Mouse (Mus musculus) MEL (cell line): Measurements from ENCODE around the gene Efna5. TPM values are rescaled to one million over a fixed set of nuclear protein-coding genes. Genes with fewer than 3 reads are reported as not detected.

Source experiments
- DNase-seq: peaks from one replicate; pipeline ENCODE4 v3.0.0; 2011; ENCODE audit warnings: low read depth, low spot score
- H3K27ac ChIP-seq: 2 replicates; pipeline ENCODE4 v1.5.1; 2012; ENCODE audit warnings: low read depth, mild to moderate bottlenecking, control low read depth, low read length, moderate library complexity; ENCODE audit not compliant: control insufficient read depth
- H3K27me3 ChIP-seq, 2 experiments: fragments of 150-350 bp in 1 of 2; sonication (generic) in 1 of 2; 2 replicates each; pipeline ENCODE4 v1.6.1; 2012; ENCODE audit warnings: low read length in 2 of 2, mild to moderate bottlenecking in 2 of 2, improper control_type of control experiment in 1 of 2, moderate library complexity in 1 of 2; ENCODE audit not compliant: insufficient read depth in 2 of 2, control insufficient read depth in 1 of 2
- H3K36me3 ChIP-seq, 2 experiments: 2 replicates each; pipeline ENCODE4 v1.6.1; 2012 to 2014; ENCODE audit warnings: low read length in 2 of 2, improper control_type of control experiment in 1 of 2, inconsistent platforms in 1 of 2, mild to moderate bottlenecking in 1 of 2; ENCODE audit not compliant: insufficient read depth in 2 of 2, control insufficient read depth in 1 of 2
- H3K4me1 ChIP-seq, 2 experiments: fragments of 150-350 bp in 1 of 2; sonication (generic) in 1 of 2; 2 replicates each; pipeline ENCODE4 v1.6.1; 2012; ENCODE audit warnings: low read length in 2 of 2, improper control_type of control experiment in 1 of 2, mild to moderate bottlenecking in 1 of 2; ENCODE audit not compliant: insufficient read depth in 2 of 2, control insufficient read depth in 1 of 2
- H3K4me3 ChIP-seq, 2 experiments: fragments of 150-350 bp in 1 of 2; sonication (generic) in 1 of 2; 2 replicates each; pipeline ENCODE4 v1.5.1; 2012; ENCODE audit warnings: low read depth in 2 of 2, low read length in 2 of 2, mild to moderate bottlenecking in 2 of 2, moderate library complexity in 2 of 2, control low read depth in 1 of 2, improper control_type of control experiment in 1 of 2; ENCODE audit not compliant: control insufficient read depth in 1 of 2, insufficient read depth in 1 of 2
- H3K79me2 ChIP-seq: 2 replicates; pipeline ENCODE4 v1.6.1; 2012; ENCODE audit warnings: mild to moderate bottlenecking, low read length, moderate library complexity; ENCODE audit not compliant: control insufficient read depth, poor library complexity, insufficient read depth
- H3K9ac ChIP-seq: 2 replicates; pipeline ENCODE4 v1.6.1; 2012; ENCODE audit warnings: low read depth, mild to moderate bottlenecking, control low read depth, low read length, moderate library complexity; ENCODE audit not compliant: control insufficient read depth, poor library complexity, severe bottlenecking
- H3K9me3 ChIP-seq: fragments of 150-350 bp; sonication (generic); replicated peaks from 2 replicates; pipeline ENCODE4 v1.6.1; 2012; ENCODE audit warnings: mild to moderate bottlenecking, low read length, improper control_type of control experiment, moderate library complexity; ENCODE audit not compliant: insufficient read depth
- CHD1 ChIP-seq: IDR thresholded peaks from 2 replicates; pipeline ENCODE4 v1.6.1; 2012; ENCODE audit warnings: low read depth, mild to moderate bottlenecking, inconsistent platforms, low read length, improper control_type of control experiment
- CHD2 ChIP-seq: IDR thresholded peaks from 2 replicates; pipeline ENCODE4 v1.6.1; 2011; ENCODE audit warnings: low read length, improper control_type of control experiment
- E2F4 ChIP-seq: IDR thresholded peaks from 2 replicates; pipeline ENCODE4 v1.6.1; 2011; ENCODE audit warnings: low read depth, low read length, improper control_type of control experiment, borderline replicate concordance
- EP300 ChIP-seq, 2 experiments: IDR thresholded peaks; 2 replicates each; pipeline ENCODE4 v1.6.1; 2011; ENCODE audit warnings: improper control_type of control experiment in 2 of 2, low read length in 2 of 2, low read depth in 1 of 2, mild to moderate bottlenecking in 1 of 2
- GABPA ChIP-seq: IDR thresholded peaks from 2 replicates; pipeline ENCODE4 v1.6.1; 2012; ENCODE audit warnings: low read depth, mild to moderate bottlenecking, inconsistent platforms, low read length, improper control_type of control experiment, moderate library complexity
- HCFC1 ChIP-seq: IDR thresholded peaks from 2 replicates; pipeline ENCODE4 v1.6.1; 2012; ENCODE audit warnings: low read depth, mild to moderate bottlenecking, inconsistent platforms, low read length, improper control_type of control experiment, moderate library complexity
- JUND ChIP-seq: IDR thresholded peaks from 2 replicates; pipeline ENCODE4 v1.6.1; 2011; ENCODE audit warnings: low read depth, mild to moderate bottlenecking, improper control_type of control experiment, low read length
- MAFK ChIP-seq: IDR thresholded peaks from 2 replicates; pipeline ENCODE4 v1.6.1; 2011; ENCODE audit warnings: low read depth, mild to moderate bottlenecking, low read length, improper control_type of control experiment, borderline replicate concordance
- MAX ChIP-seq: IDR thresholded peaks from 2 replicates; pipeline ENCODE4 v1.6.1; 2011; ENCODE audit warnings: low read length, improper control_type of control experiment
- MAZ ChIP-seq: IDR thresholded peaks from 2 replicates; pipeline ENCODE4 v1.6.1; 2012; ENCODE audit warnings: low read depth, mild to moderate bottlenecking, inconsistent platforms, low read length, improper control_type of control experiment
- MXI1 ChIP-seq: IDR thresholded peaks from 2 replicates; pipeline ENCODE4 v1.6.1; 2011; ENCODE audit warnings: mild to moderate bottlenecking, low read depth, low read length, improper control_type of control experiment
- MYB ChIP-seq: IDR thresholded peaks from 2 replicates; pipeline ENCODE4 v1.6.1; 2011; ENCODE audit warnings: mild to moderate bottlenecking, low read depth, low read length, improper control_type of control experiment
- NRF1 ChIP-seq: IDR thresholded peaks from 2 replicates; pipeline ENCODE4 v1.6.1; 2014; ENCODE audit warnings: low read depth, mild to moderate bottlenecking, inconsistent platforms, low read length, improper control_type of control experiment, moderate library complexity; ENCODE audit not compliant: poor library complexity, insufficient read depth, severe bottlenecking
- POLR2AphosphoS2 ChIP-seq: IDR thresholded peaks from 2 replicates; pipeline ENCODE4 v1.6.1; 2011; ENCODE audit warnings: low read length, improper control_type of control experiment
- RCOR1 ChIP-seq: IDR thresholded peaks from 2 replicates; pipeline ENCODE4 v1.6.1; 2012; ENCODE audit warnings: low read depth, mild to moderate bottlenecking, inconsistent platforms, low read length, improper control_type of control experiment
- SIN3A ChIP-seq: IDR thresholded peaks from 2 replicates; pipeline ENCODE4 v1.6.1; 2012; ENCODE audit warnings: low read length, improper control_type of control experiment, inconsistent platforms
- TBP ChIP-seq: IDR thresholded peaks from 2 replicates; pipeline ENCODE4 v1.8.0; 2011; ENCODE audit warnings: low read depth, low read length, improper control_type of control experiment
- USF1 ChIP-seq: IDR thresholded peaks from 2 replicates; pipeline ENCODE4 v1.6.1; 2014; ENCODE audit warnings: low read depth, mild to moderate bottlenecking, inconsistent platforms, low read length, improper control_type of control experiment, moderate library complexity
- ZC3H11A ChIP-seq: IDR thresholded peaks from 2 replicates; pipeline ENCODE4 v1.6.1; 2012; ENCODE audit warnings: low read depth, mild to moderate bottlenecking, inconsistent platforms, low read length, improper control_type of control experiment
- ZKSCAN1 ChIP-seq: IDR thresholded peaks from 2 replicates; pipeline ENCODE4 v1.6.1; 2012; ENCODE audit warnings: low read depth, mild to moderate bottlenecking, inconsistent platforms, low read length, improper control_type of control experiment, moderate library complexity
- ZMIZ1 ChIP-seq: IDR thresholded peaks from 2 replicates; pipeline ENCODE4 v1.6.1; 2012; ENCODE audit warnings: low read depth, mild to moderate bottlenecking, inconsistent platforms, low read length, improper control_type of control experiment, moderate library complexity
- ZNF384 ChIP-seq: IDR thresholded peaks from 2 replicates; pipeline ENCODE4 v1.6.1; 2012; ENCODE audit warnings: low read depth, mild to moderate bottlenecking, inconsistent platforms, low read length, improper control_type of control experiment
- polyA plus RNA-seq, 2 experiments: library from polyadenylated mRNA; stranded (reverse) in 1 of 2; unstranded in 1 of 2; fragments of >175 nt in 1 of 2; fragments of >200 nt in 1 of 2; gene quantifications; 2 replicates each; pipeline versions ENCODE4 v1.2.1 to v1.2.4; 2012; ENCODE audit warnings: low replicate concordance in 2 of 2, low read depth in 1 of 2; ENCODE audit not compliant: insufficient read length in 2 of 2, insufficient read depth in 1 of 2, missing spikeins in 1 of 2
- total RNA-seq: library from RNA; depleted of rRNA; stranded (reverse); fragments of 300-350 nt; gene quantifications from 2 replicates; pipeline ENCODE4 v1.2.3, GENCODE M21; 2012

Gene Efna5
- total and polyA plus RNA-seq, 3 experiments, result not detected

DNA sequence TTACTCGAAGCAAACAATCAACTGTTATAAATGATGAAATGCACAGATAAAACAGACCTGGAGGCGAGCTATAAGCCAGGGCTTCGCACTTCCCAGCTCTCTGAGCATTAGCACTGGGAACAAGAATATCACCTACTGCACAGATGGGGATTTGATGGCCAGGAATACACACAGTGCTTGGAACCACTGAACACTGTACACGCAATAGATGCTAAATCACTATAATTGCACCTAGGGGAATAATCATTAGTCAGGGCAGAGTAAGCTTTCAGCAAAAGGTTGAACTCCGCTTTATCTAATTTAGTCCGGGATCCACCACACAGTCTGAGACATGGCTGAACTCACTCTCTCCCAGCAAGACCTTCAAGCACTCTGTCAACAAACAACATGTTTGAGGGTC is 240.5 kb downstream of the Efna5 start:
- Histone ChIP-seq H3K27me3 (no peaks in the 10 kb centered on the region), H3K4me1 (no peaks in the 10 kb centered on the region), H3K79me2 (no peaks in the 10 kb centered on the region), H3K9ac (no peak overlapping the region), H3K27ac (no peak overlapping the region), H3K36me3 (no peaks in the 10 kb centered on the region), H3K4me3 (no peak overlapping the region)
- TF ChIP-seq E2F4 (no peak), RCOR1 (no peak), SIN3A (no peak), POLR2AphosphoS2 (no peak), ZKSCAN1 (no peak), GABPA (no peak), ZC3H11A (no peak), EP300 (IDR thresholded peaks at IDR 0.05; ENCODE audit: low read depth in 1 of 2, low read length in 2 of 2) (no peak), MAZ (no peak), HCFC1 (no peak), JUND (no peak), CHD1 (no peak), MAX (no peak), MYB (no peak), CHD2 (no peak)
- TF ChIP-seq, all 39 proteins: peak for 0
- H3K9me3 ChIP-seq, result no peaks in the 10 kb centered on the region
- DNase-seq, result no peak

DNA sequence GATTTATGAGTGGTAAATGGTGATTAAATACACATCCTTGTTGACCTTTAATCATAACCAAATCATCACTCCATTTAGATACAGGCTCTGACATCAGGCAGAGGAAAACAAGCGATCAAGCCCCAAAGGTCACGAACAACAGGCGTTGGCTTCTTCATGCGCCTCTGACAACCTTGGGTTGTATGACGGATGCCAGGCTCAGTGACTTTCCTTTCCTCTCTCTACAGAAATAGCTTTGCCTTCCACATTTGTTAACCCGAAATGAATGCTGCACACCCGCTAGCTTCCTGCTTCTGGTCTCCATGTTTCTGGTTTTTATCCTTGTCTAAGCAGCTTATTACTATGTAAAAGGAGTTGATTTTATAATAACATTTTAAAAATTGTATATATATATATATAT is 244.2 kb downstream of the Efna5 start:
- DNase-seq, result no peak
- Histone ChIP-seq H3K27me3 (no peaks in the 10 kb centered on the region), H3K9ac (no peak overlapping the region), H3K9me3 (no peaks in the 10 kb centered on the region), H3K27ac (no peak overlapping the region), H3K79me2 (no peaks in the 10 kb centered on the region), H3K4me3 (no peak overlapping the region), H3K4me1 (no peaks in the 10 kb centered on the region), H3K36me3 (no peaks in the 10 kb centered on the region)
- TF ChIP-seq USF1 (no peak), RCOR1 (no peak), NRF1 (no peak), MAX (no peak), MXI1 (no peak), MAZ (no peak), TBP (no peak), ZMIZ1 (no peak), MAFK (no peak), ZNF384 (no peak), ZKSCAN1 (no peak)
